Mouse (Mus musculus) cerebellum, adult 18-20 months (tissue): ENCODE data around the gene Ell3.

Source experiments
- DNase-seq, 2 experiments: peaks; one replicate each; pipeline ENCODE4 v3.0.0; 2021

The Ell3 gene

GRCm38 (mm10) chr2:121446506-121446905, 2.4 kb upstream of the Ell3 start:
- DNase-seq = no peak

- no peak for DNase-seq
Measured at GRCm38 (mm10) chr2:121445117-121445516, 1.0 kb upstream of the Ell3 start.

DNA sequence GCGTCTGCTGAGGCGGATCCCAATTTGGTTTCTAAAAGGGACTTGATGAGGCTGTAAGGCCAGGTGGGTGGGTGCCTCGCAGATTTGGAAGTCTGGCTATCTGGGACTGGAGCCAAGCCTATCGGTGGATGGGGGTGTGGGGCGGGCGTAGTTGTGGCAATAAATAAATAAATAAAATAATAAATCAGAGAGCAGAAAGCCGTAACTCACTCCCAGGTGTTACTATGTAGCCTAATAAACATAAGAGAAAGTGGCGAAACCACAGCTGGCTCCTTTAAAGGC, 1.1 kb downstream of the Ell3 start:
- DNase-seq = no peak

GRCm38 (mm10) chr2:121442259-121443067, 1.6 kb downstream of the Ell3 start:
- peak; percentile 68 to 70 for DNase-seq

- no peak for DNase-seq
Measured at GRCm38 (mm10) chr2:121441800-121442199, 2.3 kb downstream of the Ell3 start.

DNA sequence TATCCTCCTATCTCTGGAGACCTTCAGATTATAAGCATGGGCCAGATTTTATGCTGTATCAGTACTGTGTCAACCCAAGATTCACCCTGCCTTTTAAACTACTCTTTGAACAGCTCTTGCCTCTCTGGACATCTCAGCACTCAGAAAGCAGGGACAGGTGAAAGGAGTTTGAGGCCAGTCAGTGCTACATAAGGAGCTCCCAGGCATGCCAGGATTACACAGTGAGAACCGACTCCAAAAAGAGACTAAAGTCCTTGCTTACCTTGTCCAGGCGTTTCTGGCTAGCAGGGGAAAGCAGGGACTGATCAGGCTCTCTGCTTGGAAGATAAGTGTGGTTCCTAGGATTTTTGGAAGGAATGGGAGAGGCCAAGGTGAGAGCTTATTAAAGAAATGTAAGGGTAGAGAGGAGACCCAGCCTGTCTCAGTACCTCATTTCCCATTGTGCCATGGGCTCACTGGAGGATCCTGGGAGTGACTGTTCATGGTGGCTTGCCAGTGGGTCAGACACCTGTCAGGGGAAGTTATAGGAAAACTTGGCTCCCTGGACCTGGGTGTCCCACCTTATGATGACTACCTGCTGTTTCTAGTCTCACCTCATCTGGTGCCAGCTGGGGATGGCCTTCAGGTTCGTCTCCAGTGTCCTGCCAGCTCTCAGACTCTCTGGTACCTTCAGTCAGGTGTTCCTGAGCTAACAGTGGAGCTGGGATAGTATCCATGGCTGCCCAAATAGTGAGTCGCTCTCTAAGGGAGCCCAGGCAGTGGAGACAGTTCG, 3.1 kb downstream of the Ell3 start:
- no peak for DNase-seq

- no peak for DNase-seq
Measured at GRCm38 (mm10) chr2:121439746-121440145, 4.3 kb downstream of the Ell3 start.

DNA sequence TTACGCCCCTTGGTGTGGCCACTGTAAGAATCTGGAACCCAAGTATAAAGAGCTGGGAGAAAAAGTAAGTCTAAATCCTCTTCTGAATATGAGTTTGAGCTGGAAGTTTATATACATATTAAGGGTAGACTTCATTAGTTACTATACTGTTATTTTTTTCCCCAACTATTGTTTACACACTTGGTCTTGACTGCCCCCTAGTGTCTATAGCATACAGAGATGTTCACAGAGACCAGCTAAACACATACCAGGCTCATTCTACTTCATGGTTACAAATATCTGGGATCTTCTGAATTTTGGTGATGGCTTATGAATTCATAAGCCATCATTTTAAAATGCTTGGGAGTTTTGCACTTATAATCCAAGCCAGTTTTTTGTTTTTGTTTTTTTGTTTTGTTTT, 9.2 kb downstream of the Ell3 start:
- no peak for DNase-seq

- DNase-seq = no peak
Measured at GRCm38 (mm10) chr2:121425890-121426289, 18.2 kb downstream of the Ell3 start.

- DNase-seq = no peak
Measured at GRCm38 (mm10) chr2:121423166-121423565, 20.9 kb downstream of the Ell3 start.

DNA sequence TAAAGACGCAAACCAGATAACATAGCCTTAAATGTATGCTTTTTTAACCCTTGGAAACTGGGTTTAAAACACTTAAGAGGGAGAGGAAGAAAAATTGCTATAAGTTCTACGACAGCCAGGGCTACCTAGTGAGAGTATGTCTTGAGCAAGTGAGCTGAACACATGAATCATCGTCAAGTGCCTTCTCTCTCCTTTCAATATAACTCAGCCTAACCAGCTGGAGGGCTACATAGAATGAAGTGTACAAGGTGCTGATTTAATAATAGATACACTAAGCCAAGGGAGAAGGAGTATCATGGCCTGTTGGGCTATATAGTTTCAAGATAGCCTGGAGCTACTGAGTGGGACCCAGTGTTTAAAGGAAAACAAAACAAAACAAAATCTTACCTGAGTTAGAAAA, 25.6 kb downstream of the Ell3 start:
- no peak for DNase-seq

GRCm38 (mm10) chr2:121416356-121416755, 27.7 kb downstream of the Ell3 start:
- DNase-seq = no peak

DNA sequence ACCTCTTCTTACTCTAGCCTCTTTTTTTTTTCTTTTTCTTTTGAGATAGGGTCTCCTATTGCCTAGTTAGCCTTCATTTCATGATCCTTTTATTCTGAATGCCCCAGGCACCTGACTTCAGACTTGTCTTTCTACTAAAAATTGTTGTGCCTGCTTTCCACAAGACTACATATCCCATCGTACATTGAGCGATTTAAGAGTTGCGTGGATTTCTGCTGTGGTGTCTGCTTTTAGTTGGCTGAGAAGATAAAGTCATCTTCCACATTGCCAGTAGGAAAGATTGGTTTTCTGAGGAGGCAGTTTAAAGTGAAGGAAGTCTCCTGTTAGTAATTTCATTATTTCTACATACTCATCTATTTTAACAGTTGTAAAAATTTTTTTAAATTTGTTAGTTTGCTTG, 28.5 kb downstream of the Ell3 start:
- DNase-seq = no peak

DNA sequence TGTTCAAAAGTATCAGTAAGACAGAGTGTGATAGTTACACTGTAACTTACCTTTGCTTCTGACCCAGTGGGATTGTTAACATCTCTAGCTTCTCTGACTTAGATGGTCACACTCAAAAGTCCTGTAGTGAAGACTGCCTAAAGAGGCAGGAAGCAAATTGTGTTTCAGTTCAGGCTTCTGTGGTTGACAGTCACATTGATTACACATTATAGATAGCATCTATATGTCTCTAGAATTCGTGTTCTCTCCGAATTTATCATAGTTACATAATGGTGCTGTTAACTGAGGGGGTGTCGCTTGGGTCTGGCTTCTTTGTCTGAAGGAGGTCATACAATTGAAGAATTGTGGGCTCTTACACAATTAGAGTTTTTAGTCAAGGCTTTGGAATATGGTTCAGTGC, 29.0 kb downstream of the Ell3 start:
- no peak for DNase-seq

GRCm38 (mm10) chr2:121414139-121414685, 29.9 kb downstream of the Ell3 start:
- DNase-seq = peak in 1 of 2 experiments; percentile 46

GRCm38 (mm10) chr2:121413387-121414042, 30.6 kb downstream of the Ell3 start, which contains the start of the genes Pdia3 and Catsper2:
Gene Pdia3 (plus strand): TSS chr2:121413775.
Gene Catsper2 (minus strand): TSS chr2:121413792.
- peak; percentile 97 for DNase-seq

- peak in 1 of 2 experiments; percentile 14 for DNase-seq
Measured at GRCm38 (mm10) chr2:121412843-121413386, 31.2 kb downstream of the Ell3 start.

DNA sequence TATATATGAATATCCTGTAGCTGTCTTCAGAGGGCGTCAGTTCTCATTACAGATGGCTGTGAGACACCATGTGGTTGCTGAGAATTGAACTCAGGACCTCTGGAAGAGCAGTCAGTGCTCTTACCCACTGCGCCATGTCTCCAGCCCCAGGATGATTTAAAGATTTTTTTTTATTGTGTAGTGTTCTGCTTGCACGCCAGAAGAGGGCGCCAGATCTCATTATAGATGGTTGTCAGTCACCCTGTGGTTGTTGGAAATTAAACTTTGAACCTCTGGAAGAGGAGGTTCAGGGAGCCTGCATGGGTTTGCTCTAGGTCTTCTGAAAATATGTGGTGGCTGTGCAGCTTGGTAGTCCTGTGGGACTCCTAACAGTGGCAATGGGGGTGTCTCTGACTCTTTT, 35.9 kb downstream of the Ell3 start:
- peak; percentile 25 to 56 for DNase-seq

GRCm38 (mm10) chr2:121403296-121403695, 40.8 kb downstream of the Ell3 start:
- no peak for DNase-seq

DNA sequence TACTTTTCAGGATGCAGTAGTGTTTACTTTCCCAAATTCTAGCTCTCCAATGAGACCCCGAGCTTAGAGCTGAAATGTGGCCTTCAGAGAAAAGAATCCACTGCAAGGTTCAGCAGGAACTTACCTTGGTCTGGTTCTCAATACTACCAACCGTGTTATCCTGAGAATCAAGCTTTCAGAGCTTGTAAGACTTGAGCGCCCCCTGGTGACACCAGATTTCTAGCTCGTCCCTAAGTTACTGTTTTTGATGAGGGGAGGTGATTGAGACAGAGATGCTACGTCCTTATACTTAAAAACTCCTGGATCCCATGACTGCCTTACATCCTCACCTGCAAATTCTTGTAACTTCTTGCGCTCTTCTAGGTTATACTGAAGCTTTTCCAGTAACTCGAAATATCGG, 47.5 kb downstream of the Ell3 start:
- DNase-seq = peak; percentile 91 to 92
